Mouse (Mus musculus): ENCODE measurements at regions not wholly inside any gene's neighbourhood (a gene's known extent, or its start where the extent isn't known, plus 50 kb on each side); places are given as distances from the start of the nearest gene placed in this dataset.
A peak's percentile ranks its signal among the peaks of the same experiment; 100 is the strongest.

- ATAC-seq (ENCODE audit: low FRiP score, low read depth), result no peak
- Histone ChIP-seq H3K9ac (no peak overlapping the region), H3K4me3 (no peak overlapping the region), H3K36me3 (no peaks in the 10 kb centered on the region), H3K4me1 (replicated peaks) (no peaks in the 10 kb centered on the region), H3K4me2 (no peak overlapping the region), H3K27ac (replicated peaks) (no peak overlapping the region), H3K27me3 (no peaks in the 10 kb centered on the region), H3K9me3 (no peaks in the 10 kb centered on the region)
- WGBS, result 74% methylated on average over 3 of the region's 3 CpGs
These were observed 784.9 kb upstream of the Apob start for GRCm38 (mm10) chr12:7192591-7192990.

- no peak overlapping the region for H3K4me3 ChIP-seq
- ATAC-seq (ENCODE audit: low FRiP score, low read depth), result no peak
- H3K9ac ChIP-seq, result no peak overlapping the region
- H3K4me2 ChIP-seq, result no peak overlapping the region
- no peaks in the 10 kb centered on the region for H3K36me3 ChIP-seq
- no peak overlapping the region for H3K27ac ChIP-seq (replicated peaks)
- no peaks in the 10 kb centered on the region for H3K9me3 ChIP-seq
- no peaks in the 10 kb centered on the region for H3K4me1 ChIP-seq (replicated peaks)
- no peaks in the 10 kb centered on the region for H3K27me3 ChIP-seq
These were observed 779.4 kb upstream of the Apob start for GRCm38 (mm10) chr12:7198098-7198497.

GRCm38 (mm10) chr12:7200879-7201278, 776.6 kb upstream of the Apob start:
- 89% methylated on average over 1 of the region's 1 CpGs for WGBS
- H3K4me2 ChIP-seq, result no peak overlapping the region

GRCm38 (mm10) chr12:7215686-7216085, 761.8 kb upstream of the Apob start:
- no peak overlapping the region for H3K4me2 ChIP-seq
- no peaks in the 10 kb centered on the region for H3K9me3 ChIP-seq
- 0 out of 2 replicates have a peak, but pooled peaks cover 3% of the 10 kb centered on the region for H3K4me1 ChIP-seq (replicated peaks)
- 61% methylated on average over 6 of the region's 6 CpGs for WGBS
- no peaks in the 10 kb centered on the region for H3K36me3 ChIP-seq
- no peak overlapping the region for H3K27ac ChIP-seq (replicated peaks)
- ATAC-seq (ENCODE audit: low FRiP score, low read depth), result no peak
- H3K27me3 ChIP-seq, result no peaks in the 10 kb centered on the region
- no peak overlapping the region for H3K4me3 ChIP-seq
- no peak overlapping the region for H3K9ac ChIP-seq

More at GRCm38 (mm10) chr12:7200879-7201278, 776.6 kb upstream of the Apob start:
- Histone ChIP-seq H3K4me1 (replicated peaks) (no peaks in the 10 kb centered on the region), H3K27me3 (no peaks in the 10 kb centered on the region), H3K27ac (replicated peaks) (no peak overlapping the region), H3K9me3 (no peaks in the 10 kb centered on the region), H3K9ac (no peak overlapping the region), H3K36me3 (no peaks in the 10 kb centered on the region), H3K4me3 (no peak overlapping the region)
- ATAC-seq (ENCODE audit: low FRiP score, low read depth), result no peak

- Histone ChIP-seq H3K9me3 (no peaks in the 10 kb centered on the region), H3K27me3 (no peaks in the 10 kb centered on the region), H3K4me3 (no peak overlapping the region), H3K4me1 (replicated peaks) (0 out of 2 replicates have a peak, but pooled peaks cover 3% of the 10 kb centered on the region), H3K27ac (replicated peaks) (no peak overlapping the region), H3K36me3 (no peaks in the 10 kb centered on the region), H3K4me2 (no peak overlapping the region), H3K9ac (no peak overlapping the region)
- ATAC-seq (ENCODE audit: low FRiP score, low read depth), result no peak
- 30% methylated on average over 3 of the region's 3 CpGs for WGBS
These were observed 759.9 kb upstream of the Apob start for GRCm38 (mm10) chr12:7217499-7217898.

GRCm38 (mm10) chr12:7228124-7228523, 749.3 kb upstream of the Apob start:
- Histone ChIP-seq H3K36me3 (no peaks in the 10 kb centered on the region), H3K4me2 (no peak overlapping the region), H3K4me3 (no peak overlapping the region), H3K27me3 (no peaks in the 10 kb centered on the region), H3K4me1 (replicated peaks) (no peaks in the 10 kb centered on the region), H3K27ac (replicated peaks) (no peak overlapping the region), H3K9ac (no peak overlapping the region), H3K9me3 (no peaks in the 10 kb centered on the region)
- WGBS, result 52% methylated on average over 2 of the region's 2 CpGs
- no peak for ATAC-seq (ENCODE audit: low FRiP score, low read depth)

GRCm38 (mm10) chr12:7228541-7229225, 748.8 kb upstream of the Apob start:
- ATAC-seq (ENCODE audit: low FRiP score, low read depth), result no peak
- no peaks in the 10 kb centered on the region for H3K27me3 ChIP-seq
- 67% methylated on average over 9 of the region's 9 CpGs for WGBS

GRCm38 (mm10) chr12:7250324-7250723, 727.1 kb upstream of the Apob start:
- no peaks in the 10 kb centered on the region for H3K9me3 ChIP-seq

More at GRCm38 (mm10) chr12:7228541-7229225, 748.8 kb upstream of the Apob start:
- H3K27ac ChIP-seq (replicated peaks), result no peak overlapping the region
- no peaks in the 10 kb centered on the region for H3K4me1 ChIP-seq (replicated peaks)
- H3K9ac ChIP-seq, result no peak overlapping the region
- H3K4me2 ChIP-seq, result no peak overlapping the region
- no peak overlapping the region for H3K4me3 ChIP-seq
- H3K36me3 ChIP-seq, result no peaks in the 10 kb centered on the region
- no peaks in the 10 kb centered on the region for H3K9me3 ChIP-seq

GRCm38 (mm10) chr12:7270587-7270986, 706.9 kb upstream of the Apob start:
- no peak overlapping the region for H3K9ac ChIP-seq
- no peak overlapping the region for H3K27ac ChIP-seq (replicated peaks)
- no peaks in the 10 kb centered on the region for H3K36me3 ChIP-seq
- H3K4me2 ChIP-seq, result no peak overlapping the region
- H3K4me1 ChIP-seq (replicated peaks), result no peaks in the 10 kb centered on the region
- no peak for ATAC-seq (ENCODE audit: low FRiP score, low read depth)
- H3K9me3 ChIP-seq, result no peaks in the 10 kb centered on the region
- H3K4me3 ChIP-seq, result no peak overlapping the region
- WGBS, result 91% methylated on average over 1 of the region's 1 CpGs
- H3K27me3 ChIP-seq, result no peaks in the 10 kb centered on the region

More at GRCm38 (mm10) chr12:7250324-7250723, 727.1 kb upstream of the Apob start:
- Histone ChIP-seq H3K9ac (no peak overlapping the region), H3K27ac (replicated peaks) (no peak overlapping the region), H3K4me2 (no peak overlapping the region), H3K4me1 (replicated peaks) (no peaks in the 10 kb centered on the region), H3K36me3 (no peaks in the 10 kb centered on the region), H3K27me3 (no peaks in the 10 kb centered on the region), H3K4me3 (no peak overlapping the region)
- ATAC-seq (ENCODE audit: low FRiP score, low read depth), result no peak

GRCm38 (mm10) chr12:7284354-7285036, 693.0 kb upstream of the Apob start:
- Histone ChIP-seq H3K4me1 (replicated peaks) (no peaks in the 10 kb centered on the region), H3K36me3 (no peaks in the 10 kb centered on the region), H3K27me3 (no peaks in the 10 kb centered on the region), H3K4me3 (no peak overlapping the region), H3K9me3 (no peaks in the 10 kb centered on the region), H3K9ac (no peak overlapping the region), H3K27ac (replicated peaks) (no peak overlapping the region), H3K4me2 (no peak overlapping the region)
- WGBS, result 54% methylated on average over 4 of the region's 4 CpGs
- ATAC-seq (ENCODE audit: low FRiP score, low read depth), result no peak

GRCm38 (mm10) chr12:7291557-7291956, 685.9 kb upstream of the Apob start:
- H3K27ac ChIP-seq (replicated peaks), result no peak overlapping the region
- H3K4me2 ChIP-seq, result no peak overlapping the region
- peak; percentile 61; the same call in 1 of the 2 replicates for ATAC-seq (ENCODE audit: low FRiP score, low read depth)
- H3K4me3 ChIP-seq, result no peak overlapping the region
- no peak overlapping the region for H3K9ac ChIP-seq
- WGBS, result 41% methylated on average over 2 of the region's 2 CpGs
- no peaks in the 10 kb centered on the region for H3K36me3 ChIP-seq
- H3K27me3 ChIP-seq, result no peaks in the 10 kb centered on the region
- H3K4me1 ChIP-seq (replicated peaks), result 0 out of 2 replicates have a peak, but pooled peaks cover 6% of the 10 kb centered on the region
- H3K9me3 ChIP-seq, result no peaks in the 10 kb centered on the region

GRCm38 (mm10) chr12:7297026-7297425, 680.4 kb upstream of the Apob start:
- WGBS, result 66% methylated on average over 2 of the region's 2 CpGs
- no peak overlapping the region for H3K27ac ChIP-seq (replicated peaks)

More at GRCm38 (mm10) chr12:7297026-7297425, 680.4 kb upstream of the Apob start:
- no peaks in the 10 kb centered on the region for H3K36me3 ChIP-seq
- 0 out of 2 replicates have a peak, but pooled peaks cover 2% of the 10 kb centered on the region for H3K4me1 ChIP-seq (replicated peaks)
- H3K4me2 ChIP-seq, result no peak overlapping the region
- no peaks in the 10 kb centered on the region for H3K27me3 ChIP-seq
- no peak for ATAC-seq (ENCODE audit: low FRiP score, low read depth)
- H3K9ac ChIP-seq, result no peak overlapping the region
- H3K9me3 ChIP-seq, result no peaks in the 10 kb centered on the region
- H3K4me3 ChIP-seq, result no peak overlapping the region

Measured in hindbrain, embryonic 15.5 days (tissue).